Mouse (Mus musculus): ENCODE results near the gene Sox10.

DNA sequence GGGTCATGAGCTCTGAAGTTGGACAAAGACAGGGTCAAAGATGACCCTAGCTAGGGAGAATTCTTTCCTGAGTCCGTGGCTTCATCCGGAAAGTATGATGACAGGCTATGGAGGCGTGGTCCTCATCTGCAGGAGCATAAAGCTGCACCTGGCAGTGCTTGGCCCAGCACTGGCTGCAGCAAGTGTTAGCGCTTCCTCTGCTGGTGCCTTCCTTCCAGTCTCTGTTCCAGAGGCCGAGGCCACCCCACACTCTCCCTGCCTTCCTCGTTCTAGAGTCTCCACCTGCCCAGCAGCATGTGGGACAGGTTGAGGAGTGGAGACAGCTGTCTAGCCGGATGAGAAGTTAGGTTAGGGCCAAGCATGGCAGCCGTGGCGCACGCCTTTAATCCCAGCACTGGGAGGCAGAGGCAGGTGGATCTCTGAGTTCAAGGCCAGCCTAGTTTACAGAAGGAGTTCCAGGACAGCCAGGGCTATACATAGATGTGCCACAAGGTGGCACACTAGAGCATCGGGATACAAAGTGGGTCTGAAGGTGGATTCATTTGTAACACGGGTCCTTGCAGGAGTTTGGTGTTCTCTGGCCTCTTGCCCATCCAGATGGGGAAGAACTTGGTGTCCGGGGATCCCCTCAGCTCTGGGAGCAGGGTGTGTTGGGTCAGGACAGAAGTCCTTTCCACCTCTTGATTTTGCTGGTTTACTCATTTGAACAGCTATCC is 38.7 kb downstream of the Sox10 start:
- TF ChIP-seq ZNF384 (IDR thresholded peaks at IDR 0.05; ENCODE audit: low read depth, low read length) = no peak
- no peak for TF ChIP-seq ZC3H11A (IDR thresholded peaks at IDR 0.05; ENCODE audit: borderline replicate concordance, low read depth, low read length)
- TF ChIP-seq MAFK (IDR thresholded peaks at IDR 0.05; ENCODE audit: insufficient read depth, low read depth, low read length) = no peak
- TF ChIP-seq CHD2 (IDR thresholded peaks at IDR 0.05; ENCODE audit: low read depth, low read length) = no peak
- TF ChIP-seq HCFC1 (IDR thresholded peaks at IDR 0.05; ENCODE audit: borderline replicate concordance, insufficient read depth, low read length) = no peak
